Mouse (Mus musculus) thymus, adult 2 months (tissue): ENCODE data around the gene Snx9.

Experiments used
- CTCF ChIP-seq: fragments of 200-500 bp; IDR thresholded peaks from 2 replicates; pipeline ENCODE4 v1.5.1; 2012; ENCODE audit warnings: mild to moderate bottlenecking, control low read depth, low read length, moderate library complexity, borderline replicate concordance; ENCODE audit not compliant: control insufficient read depth, poor library complexity, insufficient read depth; ENCODE audit errors: extremely low read depth
- POLR2A ChIP-seq: fragments of 200-500 bp; IDR thresholded peaks from 2 replicates; pipeline ENCODE4 v1.6.1; 2012; ENCODE audit warnings: mild to moderate bottlenecking, low read length, control low read depth, moderate library complexity; ENCODE audit not compliant: control insufficient read depth, poor library complexity, insufficient read depth; ENCODE audit errors: extremely low read depth

- TF ChIP-seq CTCF (no peak), POLR2A (no peak)
Measured at GRCm38 (mm10) chr17:5957097-5957496, 116.0 kb downstream of the Snx9 start.
